Mouse (Mus musculus) bone marrow macrophage, adult 2 months (primary cell): ENCODE data around the gene Stip1.

Experiments
- CTCF ChIP-seq: IDR thresholded peaks from 2 replicates; pipeline ENCODE4 v1.5.1; 2012; ENCODE audit warnings: low read depth, mild to moderate bottlenecking, low read length, moderate library complexity
- POLR2A ChIP-seq: IDR thresholded peaks from 2 replicates; pipeline ENCODE4 v1.6.1; 2012; ENCODE audit warnings: mild to moderate bottlenecking, low read depth, low read length, borderline replicate concordance

- TF ChIP-seq CTCF (no peak), POLR2A (no peak)
Observed at GRCm38 (mm10) chr19:6997721-6998290, 42.0 kb downstream of the Stip1 start.
